Mouse (Mus musculus) R1 (cell line): ENCODE results near the gene Nt5c1a.
A peak's percentile ranks its signal among the peaks of the same experiment; 100 is the strongest.

Experiments used
- DNase-seq: peaks from one replicate; pipeline ENCODE4 v3.0.0-alpha.2; 2018; ENCODE audit warnings: low read depth, low spot score

The Nt5c1a gene

GRCm38 (mm10) chr4:123211453-123211852, 10.1 kb downstream of the Nt5c1a start:
- DNase-seq: no peak

- DNase-seq: peak; percentile 36
Observed at GRCm38 (mm10) chr4:123212330-123212729, 11.0 kb downstream of the Nt5c1a start.

- DNase-seq: no peak
Observed at GRCm38 (mm10) chr4:123213975-123214374, 12.7 kb downstream of the Nt5c1a start.

GRCm38 (mm10) chr4:123215367-123215766, 14.1 kb downstream of the Nt5c1a start:
- DNase-seq: no peak

- DNase-seq: peak; percentile 66
Observed at GRCm38 (mm10) chr4:123216782-123217181, 15.5 kb downstream of the Nt5c1a start.

GRCm38 (mm10) chr4:123219720-123220357, 18.5 kb downstream of the Nt5c1a start:
- peak; percentile 56 for DNase-seq

GRCm38 (mm10) chr4:123220637-123221036, 19.3 kb downstream of the Nt5c1a start:
- no peak for DNase-seq

- DNase-seq: peak; percentile 59
Observed at GRCm38 (mm10) chr4:123223309-123223708, 22.0 kb downstream of the Nt5c1a start.

GRCm38 (mm10) chr4:123225718-123226403, 24.6 kb downstream of the Nt5c1a start:
- no peak for DNase-seq

GRCm38 (mm10) chr4:123227707-123228106, 26.4 kb downstream of the Nt5c1a start:
- DNase-seq: no peak

GRCm38 (mm10) chr4:123228270-123228669, 27.0 kb downstream of the Nt5c1a start:
- no peak for DNase-seq

- no peak for DNase-seq
Observed at GRCm38 (mm10) chr4:123229166-123229565, 27.9 kb downstream of the Nt5c1a start.

GRCm38 (mm10) chr4:123232841-123233240, 31.5 kb downstream of the Nt5c1a start:
- DNase-seq: no peak

- peak; percentile 36 for DNase-seq
Observed at GRCm38 (mm10) chr4:123233492-123234084, 32.3 kb downstream of the Nt5c1a start, which contains the start of gene Heyl. Heyl (plus strand) TSS chr4:123233556.

GRCm38 (mm10) chr4:123235835-123236430, 34.6 kb downstream of the Nt5c1a start:
- DNase-seq: no peak

- DNase-seq: no peak
Observed at GRCm38 (mm10) chr4:123236431-123237031, 35.2 kb downstream of the Nt5c1a start.

GRCm38 (mm10) chr4:123237386-123238266, 36.3 kb downstream of the Nt5c1a start:
- no peak for DNase-seq

GRCm38 (mm10) chr4:123239361-123240203, 38.3 kb downstream of the Nt5c1a start:
- DNase-seq: peak; percentile 22

- DNase-seq: no peak
Observed at GRCm38 (mm10) chr4:123246221-123246620, 44.9 kb downstream of the Nt5c1a start.

- no peak for DNase-seq
Observed at GRCm38 (mm10) chr4:123246651-123247050, 45.3 kb downstream of the Nt5c1a start.
